Mouse (Mus musculus): ENCODE measurements around the gene Syt7.

DNA sequence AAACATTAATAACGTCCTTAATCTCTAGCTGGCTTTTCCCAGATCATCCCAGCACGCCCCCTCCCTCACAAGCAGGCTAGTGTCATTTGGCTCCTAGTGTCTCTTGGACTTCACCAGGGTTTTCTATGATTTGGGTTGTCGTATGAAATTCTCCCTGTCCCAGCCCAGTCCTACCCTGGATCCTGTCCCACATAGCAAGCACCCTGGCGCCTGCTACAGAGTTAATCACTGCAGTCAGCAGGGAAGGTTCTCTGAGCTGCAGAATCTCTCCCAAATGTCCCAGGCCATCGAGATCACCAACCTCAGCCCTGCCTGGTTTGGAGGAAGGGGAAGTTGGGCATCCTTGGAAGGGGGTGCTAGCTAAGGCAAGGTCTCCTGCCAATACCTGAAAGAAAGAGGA lies 26.6 kb downstream of the Syt7 start:
- TF ChIP-seq POLR2A (IDR thresholded peaks at IDR 0.05; ENCODE audit: control insufficient read depth, low read depth, low read length) (no peak), CTCF (IDR thresholded peaks at IDR 0.05; ENCODE audit: control insufficient read depth, insufficient read depth, insufficient replicate concordance, low read depth, low read length) (no peak)
